Mouse (Mus musculus): ENCODE data around the gene Rbm20. TPM values are rescaled to one million over a fixed set of nuclear protein-coding genes. Genes with fewer than 3 reads are reported as not detected.

The Rbm20 gene
- total and polyA plus RNA-seq, 3 experiments: 37.3 to 58.6 TPM; not detected in 1

- Histone ChIP-seq H3K27ac (ENCODE audit: control insufficient read depth, low read depth, low read length) (no peak overlapping the region), H3K4me3 (ENCODE audit: control insufficient read depth in 1 of 2, insufficient read depth in 1 of 2, low read depth in 2 of 2, low read length in 2 of 2) (no peak overlapping the region), H3K4me1 (ENCODE audit: control insufficient read depth in 1 of 2, insufficient read depth in 2 of 2, low read length in 2 of 2) (no peaks in the 10 kb centered on the region), H3K27me3 (ENCODE audit: control insufficient read depth in 1 of 2, insufficient read depth in 2 of 2, low read length in 2 of 2) (no peaks in the 10 kb centered on the region), H3K79me2 (ENCODE audit: control insufficient read depth, insufficient read depth, low read length, poor library complexity) (no peaks in the 10 kb centered on the region), H3K9me3 (replicated peaks; ENCODE audit: insufficient read depth, low read length) (no peaks in the 10 kb centered on the region), H3K36me3 (ENCODE audit: control insufficient read depth in 1 of 2, insufficient read depth in 2 of 2, low read length in 2 of 2) (no peaks in the 10 kb centered on the region; a peak in 1 of 4 replicates), H3K9ac (ENCODE audit: control insufficient read depth, low read depth, low read length, poor library complexity, severe bottlenecking) (no peak overlapping the region)
- DNase-seq (ENCODE audit: low read depth, low spot score): no peak
- TF ChIP-seq JUND (IDR thresholded peaks at IDR 0.05; ENCODE audit: low read depth, low read length) (no peak), ZMIZ1 (IDR thresholded peaks at IDR 0.05; ENCODE audit: low read depth, low read length) (no peak), UBTF (IDR thresholded peaks at IDR 0.05; ENCODE audit: borderline replicate concordance, insufficient read depth, low read depth, low read length) (no peak), MYB (IDR thresholded peaks at IDR 0.05; ENCODE audit: low read depth, low read length) (no peak), HCFC1 (IDR thresholded peaks at IDR 0.05; ENCODE audit: low read depth, low read length) (no peak), CHD2 (IDR thresholded peaks at IDR 0.05; ENCODE audit: low read length) (no peak), MAX (IDR thresholded peaks at IDR 0.05; ENCODE audit: low read length) (no peak), POLR2A (IDR thresholded peaks at IDR 0.05; ENCODE audit: control insufficient read depth in 1 of 2, insufficient read depth in 1 of 2, low read depth in 1 of 2, low read length in 2 of 2, poor library complexity in 1 of 2) (no peak), MXI1 (IDR thresholded peaks at IDR 0.05; ENCODE audit: low read depth, low read length) (no peak)
Observed at GRCm38 (mm10) chr19:53862573-53863246, 185.6 kb downstream of the Rbm20 start.

DNA sequence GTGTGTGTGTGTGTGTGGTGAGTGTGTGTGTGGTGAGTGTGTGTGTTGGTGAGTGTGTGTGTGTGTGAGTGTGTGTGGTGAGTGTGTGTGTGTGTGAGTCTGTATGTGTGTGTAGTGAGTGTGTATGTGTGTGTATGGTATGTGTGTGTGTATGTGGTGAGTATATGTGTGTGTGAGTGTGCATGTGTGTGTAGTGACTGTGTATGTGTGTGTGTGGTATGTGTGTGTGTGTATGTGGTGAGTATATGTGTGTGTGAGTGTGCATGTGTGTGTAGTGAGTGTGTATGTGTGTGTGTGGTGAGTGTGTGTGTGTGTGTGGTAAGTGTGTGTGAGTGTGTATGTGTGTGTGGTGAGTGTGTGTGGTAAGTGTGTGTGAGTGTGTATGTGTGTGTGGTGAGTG is 190.1 kb downstream of the Rbm20 start:
- Histone ChIP-seq H3K9me3 (replicated peaks; ENCODE audit: insufficient read depth, low read length) (no peaks in the 10 kb centered on the region), H3K27me3 (ENCODE audit: control insufficient read depth in 1 of 2, insufficient read depth in 2 of 2, low read length in 2 of 2) (no peaks in the 10 kb centered on the region), H3K79me2 (ENCODE audit: control insufficient read depth, insufficient read depth, low read length, poor library complexity) (no peaks in the 10 kb centered on the region), H3K9ac (ENCODE audit: control insufficient read depth, low read depth, low read length, poor library complexity, severe bottlenecking) (no peak overlapping the region), H3K4me1 (ENCODE audit: control insufficient read depth in 1 of 2, insufficient read depth in 2 of 2, low read length in 2 of 2) (peaks cover 4 to 15% of the 10 kb centered on the region in 2 experiments), H3K36me3 (ENCODE audit: control insufficient read depth in 1 of 2, insufficient read depth in 2 of 2, low read length in 2 of 2) (peaks cover 0 to 12% of the 10 kb centered on the region in 2 experiments; a peak in 3 of 4 replicates), H3K4me3 (ENCODE audit: control insufficient read depth in 1 of 2, insufficient read depth in 1 of 2, low read depth in 2 of 2, low read length in 2 of 2) (no peak overlapping the region), H3K27ac (ENCODE audit: control insufficient read depth, low read depth, low read length) (no peak overlapping the region)
- TF ChIP-seq POLR2AphosphoS5 (IDR thresholded peaks at IDR 0.05; ENCODE audit: borderline replicate concordance, low read depth, low read length) (peak; percentile 93; the same call in 1 of the 2 replicates), NELFE (IDR thresholded peaks at IDR 0.05; ENCODE audit: low read depth, low read length) (no peak), TAL1 (IDR thresholded peaks at IDR 0.05; ENCODE audit: low read length) (no peak)
- DNase-seq (ENCODE audit: low read depth, low spot score): no peak

- H3K9ac ChIP-seq (ENCODE audit: control insufficient read depth, low read depth, low read length, poor library complexity, severe bottlenecking): no peak overlapping the region
- peaks cover 4 to 15% of the 10 kb centered on the region in 2 experiments for H3K4me1 ChIP-seq (ENCODE audit: control insufficient read depth in 1 of 2, insufficient read depth in 2 of 2, low read length in 2 of 2)
- no peak overlapping the region for H3K4me3 ChIP-seq (ENCODE audit: control insufficient read depth in 1 of 2, insufficient read depth in 1 of 2, low read depth in 2 of 2, low read length in 2 of 2)
- no peaks in the 10 kb centered on the region for H3K27me3 ChIP-seq (ENCODE audit: control insufficient read depth in 1 of 2, insufficient read depth in 2 of 2, low read length in 2 of 2)
- TF ChIP-seq MYC (IDR thresholded peaks at IDR 0.05; ENCODE audit: low read depth, low read length) (no peak), POLR2AphosphoS5 (IDR thresholded peaks at IDR 0.05; ENCODE audit: borderline replicate concordance, low read depth, low read length) (no peak), SIN3A (IDR thresholded peaks at IDR 0.05; ENCODE audit: low read length) (no peak), RCOR1 (IDR thresholded peaks at IDR 0.05; ENCODE audit: low read depth, low read length) (no peak), USF1 (IDR thresholded peaks at IDR 0.05; ENCODE audit: low read depth, low read length) (no peak), TCF12 (IDR thresholded peaks at IDR 0.05; ENCODE audit: low read depth, low read length) (no peak), RAD21 (IDR thresholded peaks at IDR 0.05; ENCODE audit: low read depth, low read length) (no peak), USF2 (IDR thresholded peaks at IDR 0.05; ENCODE audit: borderline replicate concordance in 1 of 2, insufficient read depth in 1 of 2, low read depth in 1 of 2, low read length in 2 of 2) (no peak), SMC3 (IDR thresholded peaks at IDR 0.05; ENCODE audit: low read depth, low read length) (no peak)
- H3K36me3 ChIP-seq (ENCODE audit: control insufficient read depth in 1 of 2, insufficient read depth in 2 of 2, low read length in 2 of 2): peaks cover 0 to 12% of the 10 kb centered on the region in 2 experiments; a peak in 2 of 4 replicates
- H3K79me2 ChIP-seq (ENCODE audit: control insufficient read depth, insufficient read depth, low read length, poor library complexity): no peaks in the 10 kb centered on the region
- DNase-seq (ENCODE audit: low read depth, low spot score): no peak
- no peaks in the 10 kb centered on the region for H3K9me3 ChIP-seq (replicated peaks; ENCODE audit: insufficient read depth, low read length)
- H3K27ac ChIP-seq (ENCODE audit: control insufficient read depth, low read depth, low read length): no peak overlapping the region
Observed at GRCm38 (mm10) chr19:53868125-53868524, 191.0 kb downstream of the Rbm20 start.

Measured in MEL (cell line).